Mouse (Mus musculus) cerebellum, adult 11-12 months (tissue): ENCODE data around the gene Mtfr1l.
A peak's percentile ranks its signal among the peaks of the same experiment; 100 is the strongest.

Source experiments
- DNase-seq: peaks from one replicate; pipeline ENCODE4 v3.0.0; 2022

The Mtfr1l gene

DNA sequence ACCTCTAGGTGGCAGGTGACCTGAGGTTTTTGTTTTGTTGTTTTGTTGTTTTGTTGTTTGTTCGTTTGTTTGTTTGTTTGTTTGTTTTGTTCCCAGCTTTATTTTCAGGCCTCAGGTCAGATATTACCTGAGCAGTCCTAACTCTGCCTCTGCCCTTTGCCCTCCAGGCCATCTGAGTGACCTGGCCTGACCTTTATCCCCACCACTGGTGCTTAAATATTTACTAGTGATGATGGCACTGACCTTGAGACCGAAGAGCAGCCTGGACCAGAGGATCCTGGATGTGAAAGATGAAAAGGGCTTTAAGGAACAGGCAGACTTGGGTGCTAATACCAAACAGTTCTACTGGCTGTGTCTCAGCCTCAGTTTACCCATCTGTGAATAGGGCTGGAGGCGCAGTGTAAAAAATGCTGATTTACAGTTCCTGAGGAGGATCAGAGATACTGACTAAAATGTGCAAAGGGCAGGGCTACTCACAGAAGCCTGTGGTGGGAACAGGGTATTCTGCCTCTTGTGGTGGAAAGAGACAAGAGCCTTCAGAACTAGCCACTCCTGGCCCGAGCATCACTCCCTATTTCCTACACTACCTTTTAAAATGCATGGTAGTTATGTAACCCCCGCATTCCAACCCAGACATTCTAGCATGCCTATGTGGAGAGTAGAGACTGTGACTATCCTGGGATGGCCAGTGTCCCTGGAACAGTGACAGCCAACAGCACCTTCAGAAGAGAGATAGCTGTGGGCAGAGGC is 49.9 kb downstream of the Mtfr1l start:
- DNase-seq, result peak; percentile 67

DNA sequence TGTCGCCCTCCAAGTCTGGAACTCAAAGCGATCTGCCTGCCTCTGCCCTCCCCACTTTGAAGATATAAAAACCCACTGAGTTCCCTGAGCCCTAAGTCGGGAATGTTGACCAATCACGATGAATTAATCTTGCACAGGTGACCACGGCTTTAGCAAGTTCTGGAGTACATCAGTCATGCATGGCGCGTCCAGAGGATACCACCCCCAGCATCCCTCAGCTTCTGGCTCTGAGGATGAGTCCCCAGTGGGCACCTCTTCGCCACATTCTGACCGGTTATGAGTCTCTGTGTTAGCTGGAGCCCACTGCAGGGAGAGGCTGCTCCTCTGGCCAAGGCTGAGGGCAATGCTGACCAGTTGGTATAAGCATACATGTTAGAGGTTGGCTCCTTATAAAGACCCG is 51.0 kb downstream of the Mtfr1l start:
- DNase-seq, result peak; percentile 73

DNA sequence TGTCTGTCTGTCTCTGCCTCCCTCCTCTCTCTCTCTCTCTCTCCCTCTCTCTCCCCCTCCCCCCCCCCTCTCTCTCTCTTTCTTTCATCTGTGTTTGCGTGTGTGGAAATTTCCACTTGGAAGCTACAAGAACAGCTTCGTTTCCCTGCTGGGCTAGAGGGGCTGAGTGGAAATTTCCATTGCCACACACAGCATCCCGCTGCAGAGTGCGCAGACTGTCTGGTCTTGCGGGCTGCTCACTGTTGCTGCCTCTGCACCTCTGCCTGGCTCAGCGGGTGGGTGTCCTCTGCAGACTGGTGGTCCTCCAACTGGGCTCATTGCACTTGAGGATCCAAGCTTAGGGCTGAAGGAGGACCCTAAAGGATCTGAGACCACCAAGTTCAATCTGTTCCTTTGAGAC is 51.5 kb downstream of the Mtfr1l start:
- DNase-seq, result peak; percentile 96

DNA sequence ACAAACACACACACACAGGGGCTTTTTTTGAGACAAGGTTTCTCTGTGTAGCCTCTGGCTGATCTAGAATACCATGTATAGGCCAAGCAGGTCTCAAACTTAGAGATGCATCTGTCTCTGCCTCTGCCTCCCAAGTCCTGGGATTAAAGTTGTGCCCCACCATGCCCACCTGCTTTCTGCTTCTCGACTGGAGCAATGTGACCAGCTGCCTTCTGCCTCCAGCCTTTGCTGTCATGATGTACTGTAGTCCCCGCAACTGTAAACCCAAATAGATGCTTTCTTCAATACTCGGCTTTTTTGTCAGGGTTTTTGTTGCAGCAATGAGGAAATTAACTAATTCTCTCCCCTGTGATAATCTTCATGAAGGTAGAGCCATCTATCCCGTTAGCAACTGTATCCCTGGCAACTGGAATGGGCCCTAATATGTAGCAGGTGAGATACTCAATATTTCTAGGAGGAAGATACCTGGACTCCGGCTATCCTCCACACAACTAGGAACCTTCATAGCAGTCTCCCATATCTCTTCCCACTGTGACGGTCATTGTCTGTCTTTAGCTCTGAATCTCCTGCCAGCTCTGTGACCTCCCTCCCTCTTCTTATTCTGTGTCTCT is 52.0 kb downstream of the Mtfr1l start:
- peak; percentile 55 for DNase-seq

DNA sequence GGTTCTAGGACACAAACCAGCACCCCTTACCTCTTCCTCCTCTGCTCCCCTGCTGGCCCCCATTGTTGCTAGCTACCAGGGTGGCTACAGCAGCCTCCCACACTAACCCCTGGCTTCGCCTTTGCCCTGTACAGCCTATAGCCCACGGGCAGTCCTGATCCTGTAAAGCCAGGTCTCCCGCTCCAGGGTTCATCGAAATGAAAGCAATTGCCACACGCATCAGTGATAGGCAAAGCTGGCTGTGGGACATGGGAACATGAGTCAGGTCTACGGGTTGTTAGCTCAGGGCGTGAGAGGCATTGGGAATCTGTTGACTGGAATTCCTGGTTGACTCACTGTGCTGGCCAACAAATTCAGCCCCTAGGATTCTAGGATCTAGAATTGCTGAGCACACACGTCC is 52.7 kb downstream of the Mtfr1l start:
- peak; percentile 65 for DNase-seq

DNA sequence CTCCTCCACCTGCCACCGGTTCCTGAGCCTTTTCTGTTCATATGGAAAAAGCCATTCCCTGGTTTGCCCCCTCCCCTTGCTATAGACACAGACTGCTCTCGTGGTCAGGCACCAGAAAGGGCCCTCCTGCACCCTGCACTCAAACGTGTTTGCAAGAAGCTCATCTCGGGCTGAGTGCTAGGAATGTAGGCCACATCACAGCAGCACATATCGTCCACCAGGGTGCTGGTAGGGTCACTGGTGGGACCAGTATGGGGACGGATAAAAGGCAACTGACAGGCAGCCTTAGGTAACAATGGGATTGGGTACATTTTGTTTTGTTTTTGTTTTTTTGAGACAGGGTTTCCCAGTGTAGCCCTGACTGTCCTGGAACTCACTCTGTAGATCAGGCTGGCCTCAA is 53.9 kb downstream of the Mtfr1l start:
- DNase-seq, result no peak

DNA sequence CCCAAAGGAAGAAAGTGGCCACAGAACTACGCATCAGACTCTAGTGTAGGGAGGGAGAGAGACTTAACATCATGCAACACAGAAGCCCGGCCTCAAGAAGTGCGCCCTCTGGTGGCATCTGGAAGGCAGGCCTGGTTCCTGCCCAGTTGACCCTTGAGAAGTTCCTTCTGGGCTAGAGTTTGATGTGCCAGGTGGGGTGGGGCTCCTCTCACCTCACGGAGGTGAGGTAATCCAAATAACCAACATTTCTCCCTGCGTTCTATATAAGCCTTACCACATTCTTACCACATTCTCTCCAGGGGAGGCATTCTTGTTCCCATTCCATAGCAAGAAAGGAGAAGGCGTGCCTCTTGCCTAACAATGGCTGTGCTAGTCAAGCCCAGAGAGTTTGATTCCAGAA is 54.3 kb downstream of the Mtfr1l start:
- DNase-seq, result peak; percentile 83

DNA sequence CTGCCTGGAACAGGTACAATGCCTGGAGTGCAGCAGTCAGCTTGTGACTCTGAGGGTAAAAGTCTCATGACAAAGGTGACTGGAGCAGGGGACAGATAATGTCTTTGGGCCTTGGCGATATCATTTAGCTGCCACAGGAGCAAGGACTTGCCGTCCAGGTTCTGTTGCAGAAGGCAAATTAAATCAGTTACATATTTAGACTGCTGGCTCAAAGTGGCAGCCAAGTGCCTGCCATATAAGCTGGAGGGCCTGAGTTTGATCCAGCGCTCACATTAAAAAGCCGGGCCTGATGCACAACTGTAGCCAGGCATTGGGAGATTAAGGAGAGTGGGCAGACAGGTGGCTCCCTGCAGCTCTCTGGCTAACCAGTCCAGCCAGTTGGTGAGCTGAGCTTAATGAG is 55.3 kb downstream of the Mtfr1l start:
- no peak for DNase-seq

DNA sequence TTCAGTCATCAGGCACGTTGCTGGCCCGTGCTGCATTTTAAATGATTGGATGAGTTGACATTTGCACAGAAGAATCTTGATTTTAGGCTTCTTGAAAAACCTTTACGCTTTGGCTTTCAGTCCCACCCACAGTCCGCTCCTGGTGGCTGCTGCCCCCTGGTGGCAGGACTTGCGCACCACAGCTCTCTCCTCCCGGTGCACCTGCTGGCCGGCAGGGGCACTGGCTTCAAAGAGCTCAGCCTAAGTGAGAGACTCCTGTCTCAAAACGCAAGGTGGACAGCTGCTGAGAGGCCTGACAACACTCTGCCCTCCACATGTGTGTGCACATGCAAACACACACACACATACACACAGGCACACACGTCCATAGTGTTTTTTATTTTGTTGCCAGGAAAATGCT is 57.2 kb downstream of the Mtfr1l start:
- peak; percentile 92 for DNase-seq

DNA sequence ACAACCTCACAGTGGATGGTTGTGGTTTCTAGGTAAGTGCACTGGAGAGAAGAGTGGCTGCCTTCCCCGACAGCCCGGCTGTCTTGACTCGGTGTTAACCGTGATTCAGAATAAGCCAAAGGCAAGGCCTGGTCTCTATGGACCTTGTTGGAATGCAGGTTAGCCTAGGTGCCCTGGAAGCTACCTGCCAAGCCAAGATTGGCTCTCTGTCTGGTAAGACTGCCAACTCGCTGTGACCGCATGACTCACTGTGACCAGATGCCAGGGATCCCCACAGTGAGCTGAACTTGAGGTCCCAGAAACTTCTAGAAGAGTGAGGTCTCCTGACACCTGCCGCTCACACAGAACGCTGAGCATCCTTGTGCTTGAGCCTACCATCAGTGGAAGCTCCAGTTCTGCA is 58.3 kb downstream of the Mtfr1l start:
- DNase-seq, result peak; percentile 77
